Mouse (Mus musculus) brain, embryonic 14.5 days (tissue): ENCODE measurements around the gene Apoc4.

Source experiments
- CTCF ChIP-seq: fragments of 200-500 bp; IDR thresholded peaks from 2 replicates; pipeline ENCODE4 v1.5.1; 2012; ENCODE audit warnings: inconsistent platforms, mild to moderate bottlenecking, moderate library complexity, borderline replicate concordance; ENCODE audit not compliant: insufficient read depth, insufficient read length; ENCODE audit errors: extremely low read depth
- POLR2A ChIP-seq: fragments of 200-500 bp; IDR thresholded peaks from 2 replicates; pipeline ENCODE4 v1.6.1; 2012; ENCODE audit warnings: mild to moderate bottlenecking, inconsistent platforms, borderline replicate concordance; ENCODE audit not compliant: poor library complexity, insufficient read depth, insufficient read length, severe bottlenecking; ENCODE audit errors: extremely low read depth

- TF ChIP-seq CTCF (no peak), POLR2A (no peak)
Measured at GRCm38 (mm10) chr7:19666750-19667149, 14.5 kb downstream of the Apoc4 start.
